Mouse (Mus musculus) urinary bladder, postnatal 4 days (tissue): ENCODE measurements around the gene Olfr862.

Experiments used
- DNase-seq, 2 experiments: peaks; one replicate each; pipeline ENCODE4 v3.0.0; 2021 to 2022; ENCODE audit warnings: low spot score in 2 of 2

Olfr862 gene

GRCm38 (mm10) chr9:19887904-19888303, at the start of gene Olfr862:
Olfr862 (minus strand) TSS chr9:19888004.
- no peak for DNase-seq

DNA sequence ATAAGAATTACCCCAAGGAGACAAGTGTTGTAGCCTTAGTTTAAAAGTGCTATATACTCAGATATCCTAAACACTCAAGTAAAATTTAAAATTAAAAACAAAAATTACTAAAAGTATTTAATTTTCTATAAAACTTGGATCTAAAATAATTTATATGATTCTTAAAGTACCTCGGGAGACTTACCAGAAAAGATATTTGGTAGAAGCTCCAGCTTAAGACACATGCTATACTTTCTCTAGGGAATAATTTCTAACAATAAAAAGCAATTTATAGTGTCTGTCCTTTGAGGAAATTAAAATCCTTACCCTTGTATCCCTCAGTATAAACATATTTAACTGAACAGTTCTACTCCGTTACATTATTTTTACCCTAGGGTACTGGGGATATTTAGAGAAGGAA, 28.8 kb upstream of the Olfr862 start, which contains the start of gene Olfr77:
Gene Olfr77 (plus strand): TSS at position 301 of the 400 bp plus-strand sequence.
- DNase-seq, result no peak

DNA sequence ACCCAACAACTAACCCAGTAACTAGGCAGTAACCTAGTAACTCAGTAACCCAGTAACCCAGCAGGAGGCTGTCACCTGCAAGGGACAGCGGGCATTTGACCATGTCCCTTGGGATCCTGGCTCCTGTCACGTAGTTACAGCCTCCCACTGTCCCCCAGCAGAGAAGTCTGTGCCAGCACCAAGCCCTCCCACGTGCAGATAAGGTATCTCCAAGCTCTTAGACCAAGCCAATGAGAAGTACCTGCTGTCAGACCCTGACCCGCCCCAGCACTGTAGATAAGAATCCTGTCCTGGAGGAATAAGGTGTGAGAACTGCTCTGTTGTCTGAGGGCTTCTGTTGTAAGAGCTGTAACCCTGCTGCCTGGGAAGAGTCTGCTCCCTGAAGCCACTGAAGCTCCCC, 23.4 kb upstream of the Olfr862 start:
- DNase-seq, result no peak

- DNase-seq, result no peak
These were observed 38.2 kb downstream of the Olfr862 start, which contains the start of gene Olfr860 for GRCm38 (mm10) chr9:19849647-19850046. Olfr860 (minus strand) TSS chr9:19849747.
